Mouse (Mus musculus): ENCODE data around the gene Cox7a2. TPM values are rescaled to one million over a fixed set of nuclear protein-coding genes. Genes with fewer than 3 reads are reported as not detected.

Gene Cox7a2
- polyA plus RNA-seq, 1 experiment from 2014 or later, result 634 TPM

DNA sequence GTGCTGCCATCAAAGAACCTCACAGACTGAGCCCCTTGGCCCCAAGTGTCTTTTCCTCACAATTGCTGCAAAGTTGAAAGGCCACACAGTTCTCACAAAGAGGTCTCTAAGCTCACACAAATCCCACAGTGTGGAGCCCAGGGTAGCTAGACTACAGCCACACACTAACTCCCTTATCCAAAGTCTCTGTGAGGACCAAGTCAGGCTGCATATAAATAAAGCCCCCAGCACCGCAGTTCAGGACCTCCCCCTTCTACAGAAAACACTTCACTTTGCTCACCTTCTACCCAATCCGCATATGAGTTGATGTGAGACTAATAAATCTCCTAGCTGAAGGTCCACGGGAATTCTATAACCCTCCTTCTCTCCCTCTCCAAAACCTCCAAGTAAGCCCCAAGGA lies 24.8 kb upstream of the Cox7a2 start:
- ATAC-seq (no peak), DNase-seq (ENCODE audit: low spot score) (no peak)
- 50% methylated on average over 3 of the region's 3 CpGs for WGBS
- H3K27me3 ChIP-seq (replicated peaks; ENCODE audit: insufficient read depth, low read length), result no peaks in the 10 kb centered on the region
- no peaks in the 10 kb centered on the region for H3K9me3 ChIP-seq (ENCODE audit: low read length)
- no peak overlapping the region for H3K9ac ChIP-seq (replicated peaks; ENCODE audit: low read depth)
- no peak overlapping the region for H3K27ac ChIP-seq (ENCODE audit: low read length)
- no peaks in the 10 kb centered on the region for H3K36me3 ChIP-seq (ENCODE audit: insufficient read depth, low read length)
- no peak overlapping the region for H3K4me2 ChIP-seq (replicated peaks; ENCODE audit: low read depth, low read length)
- H3K4me3 ChIP-seq (ENCODE audit: low read depth, low read length), result no peak overlapping the region
- H3K4me1 ChIP-seq (ENCODE audit: insufficient read depth, low read depth, low read length), result peaks cover 4% of the 10 kb centered on the region; the same call in 1 of the 2 replicates
- TF ChIP-seq CTCF (IDR thresholded peaks at IDR 0.05) (no peak), EP300 (IDR thresholded peaks at IDR 0.05) (no peak)

DNA sequence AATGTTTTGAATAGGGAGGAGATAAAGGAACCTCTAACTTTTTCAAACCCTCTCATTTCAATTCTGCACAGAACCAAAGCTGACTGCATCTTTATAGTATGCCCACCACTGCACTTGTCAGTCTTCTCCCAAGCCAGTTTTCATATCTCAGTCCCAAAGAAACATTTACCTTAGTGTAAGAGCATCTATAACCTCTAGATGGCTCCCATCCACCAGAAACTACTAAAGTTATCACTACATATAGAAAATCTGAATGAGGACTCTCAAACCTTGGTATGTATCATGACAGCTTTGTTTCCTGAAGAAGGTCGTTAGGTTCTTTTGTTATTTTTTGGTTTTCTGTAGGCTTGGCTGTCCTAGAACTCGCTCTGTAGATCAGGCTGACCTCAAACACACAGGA lies 19.7 kb upstream of the Cox7a2 start:
- no peaks in the 10 kb centered on the region for H3K9me3 ChIP-seq (ENCODE audit: low read length)
- TF ChIP-seq EP300 (IDR thresholded peaks at IDR 0.05), result no peak
- peak; percentile 55 for TF ChIP-seq CTCF (IDR thresholded peaks at IDR 0.05)
- no peak for ATAC-seq
- H3K4me1 ChIP-seq (ENCODE audit: insufficient read depth, low read depth, low read length), result no peaks in the 10 kb centered on the region
- H3K4me3 ChIP-seq (ENCODE audit: low read depth, low read length), result no peak overlapping the region
- DNase-seq (ENCODE audit: low spot score), result peak; percentile 51
- no peak overlapping the region for H3K9ac ChIP-seq (replicated peaks; ENCODE audit: low read depth)
- peaks cover 3% of the 10 kb centered on the region; the same call in 1 of the 2 replicates for H3K36me3 ChIP-seq (ENCODE audit: insufficient read depth, low read length)
- WGBS, result 67% methylated on average over 2 of the region's 2 CpGs
- no peak overlapping the region for H3K4me2 ChIP-seq (replicated peaks; ENCODE audit: low read depth, low read length)
- H3K27me3 ChIP-seq (replicated peaks; ENCODE audit: insufficient read depth, low read length), result no peaks in the 10 kb centered on the region
- H3K27ac ChIP-seq (ENCODE audit: low read length), result no peak overlapping the region

- 83% methylated on average over 5 of the region's 5 CpGs for WGBS
These were observed 7.4 kb upstream of the Cox7a2 start for GRCm38 (mm10) chr9:79766991-79767545.

GRCm38 (mm10) chr9:79765329-79765728 lies 5.7 kb upstream of the Cox7a2 start:
- TF ChIP-seq CTCF (IDR thresholded peaks at IDR 0.05) (no peak), EP300 (IDR thresholded peaks at IDR 0.05) (peak; percentile 66)
- Histone ChIP-seq H3K4me2 (replicated peaks; ENCODE audit: low read depth, low read length) (no peak overlapping the region), H3K9ac (replicated peaks; ENCODE audit: low read depth) (no peak overlapping the region), H3K9me3 (ENCODE audit: low read length) (no peaks in the 10 kb centered on the region), H3K27me3 (replicated peaks; ENCODE audit: insufficient read depth, low read length) (no peaks in the 10 kb centered on the region), H3K4me3 (ENCODE audit: low read depth, low read length) (no peak overlapping the region), H3K4me1 (ENCODE audit: insufficient read depth, low read depth, low read length) (peaks cover 9% of the 10 kb centered on the region; the same call in 1 of the 2 replicates), H3K36me3 (ENCODE audit: insufficient read depth, low read length) (0 out of 2 replicates have a peak, but pooled peaks cover under 1% of the 10 kb centered on the region), H3K27ac (ENCODE audit: low read length) (peak overlapping the region; percentile 66)
- ATAC-seq, result peak; percentile 80
- DNase-seq (ENCODE audit: low spot score), result peak; percentile 85
- 49% methylated on average over 4 of the region's 4 CpGs for WGBS

More at GRCm38 (mm10) chr9:79766991-79767545, 7.4 kb upstream of the Cox7a2 start:
- Histone ChIP-seq H3K4me2 (replicated peaks; ENCODE audit: low read depth, low read length) (no peak overlapping the region), H3K27ac (ENCODE audit: low read length) (no peak overlapping the region), H3K27me3 (replicated peaks; ENCODE audit: insufficient read depth, low read length) (no peaks in the 10 kb centered on the region), H3K9ac (replicated peaks; ENCODE audit: low read depth) (no peak overlapping the region), H3K4me3 (ENCODE audit: low read depth, low read length) (no peak overlapping the region), H3K9me3 (ENCODE audit: low read length) (no peaks in the 10 kb centered on the region), H3K36me3 (ENCODE audit: insufficient read depth, low read length) (0 out of 2 replicates have a peak, but pooled peaks cover 5% of the 10 kb centered on the region), H3K4me1 (ENCODE audit: insufficient read depth, low read depth, low read length) (0 out of 2 replicates have a peak, but pooled peaks cover 7% of the 10 kb centered on the region)
- DNase-seq (ENCODE audit: low spot score), result no peak
- no peak for ATAC-seq
- no peak for TF ChIP-seq EP300 (IDR thresholded peaks at IDR 0.05)
- no peak for TF ChIP-seq CTCF (IDR thresholded peaks at IDR 0.05)

DNA sequence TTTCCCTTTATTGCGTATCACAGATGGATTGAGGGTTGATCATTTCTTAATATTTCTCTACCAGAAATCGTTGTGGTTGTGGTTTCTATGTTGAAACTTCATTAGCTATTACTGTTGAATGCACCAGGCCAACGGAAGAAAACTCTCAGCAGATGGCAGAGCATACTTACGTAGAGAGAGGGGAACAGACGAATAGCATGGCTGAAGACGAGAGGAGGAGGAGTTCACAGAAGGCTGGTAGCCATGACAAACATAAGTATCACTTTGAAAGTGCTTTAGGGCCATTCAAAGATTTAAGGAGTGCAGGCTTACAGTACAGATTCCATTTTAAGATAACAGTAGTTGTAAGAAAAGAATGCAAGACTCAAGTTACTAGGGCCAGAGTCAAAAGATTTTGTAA lies 2.8 kb upstream of the Cox7a2 start:
- peak; percentile 69 for ATAC-seq
- Histone ChIP-seq H3K27me3 (replicated peaks; ENCODE audit: insufficient read depth, low read length) (no peaks in the 10 kb centered on the region), H3K27ac (ENCODE audit: low read length) (no peak overlapping the region), H3K4me1 (ENCODE audit: insufficient read depth, low read depth, low read length) (peaks cover 17% of the 10 kb centered on the region; the same call in 1 of the 2 replicates), H3K9ac (replicated peaks; ENCODE audit: low read depth) (no peak overlapping the region), H3K4me2 (replicated peaks; ENCODE audit: low read depth, low read length) (no peak overlapping the region), H3K4me3 (ENCODE audit: low read depth, low read length) (no peak overlapping the region), H3K9me3 (ENCODE audit: low read length) (no peaks in the 10 kb centered on the region), H3K36me3 (ENCODE audit: insufficient read depth, low read length) (no peaks in the 10 kb centered on the region)
- DNase-seq (ENCODE audit: low spot score), result peak; percentile 92
- peak; percentile 23; the same call in 1 of the 2 replicates for TF ChIP-seq CTCF (IDR thresholded peaks at IDR 0.05)
- TF ChIP-seq EP300 (IDR thresholded peaks at IDR 0.05), result peak; percentile 77
- WGBS, result 51% methylated on average over 6 of the region's 6 CpGs

DNA sequence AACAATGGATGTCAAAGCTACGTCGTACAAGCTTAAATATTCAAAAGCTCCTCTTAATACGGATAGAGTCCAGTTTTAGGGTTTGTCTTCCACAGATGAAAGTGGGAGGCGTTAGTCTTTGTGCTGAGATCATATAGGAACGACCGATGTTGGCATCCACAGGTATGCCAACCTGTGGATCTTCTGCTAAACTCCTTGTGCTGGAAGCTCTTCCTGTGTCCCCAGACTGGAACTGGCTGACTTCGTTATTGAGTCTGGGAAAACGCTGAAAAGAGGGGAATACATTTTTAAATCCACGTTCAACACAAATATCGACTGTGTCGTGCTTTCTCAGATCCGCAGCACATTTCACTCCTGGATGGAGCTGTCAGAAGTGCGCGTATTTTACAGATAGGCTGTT lies 398 bp upstream of the Cox7a2 start:
- ATAC-seq (peak; percentile 4), DNase-seq (ENCODE audit: low spot score) (no peak)
- H3K9me3 ChIP-seq (ENCODE audit: low read length), result no peaks in the 10 kb centered on the region
- TF ChIP-seq CTCF (IDR thresholded peaks at IDR 0.05), result no peak
- TF ChIP-seq EP300 (IDR thresholded peaks at IDR 0.05), result no peak
- WGBS, result 3% methylated on average over 14 of the region's 14 CpGs
- peak overlapping the region; percentile 83 for H3K27ac ChIP-seq (ENCODE audit: low read length)
- H3K27me3 ChIP-seq (replicated peaks; ENCODE audit: insufficient read depth, low read length), result no peaks in the 10 kb centered on the region
- H3K9ac ChIP-seq (replicated peaks; ENCODE audit: low read depth), result peak overlapping the region; percentile 65
- peak overlapping the region; percentile 88 for H3K4me3 ChIP-seq (ENCODE audit: low read depth, low read length)
- 0 out of 2 replicates have a peak, but pooled peaks cover 3% of the 10 kb centered on the region for H3K36me3 ChIP-seq (ENCODE audit: insufficient read depth, low read length)
- H3K4me1 ChIP-seq (ENCODE audit: insufficient read depth, low read depth, low read length), result peaks cover 13% of the 10 kb centered on the region; the same call in 1 of the 2 replicates
- H3K4me2 ChIP-seq (replicated peaks; ENCODE audit: low read depth, low read length), result peak overlapping the region; percentile 79

Data from lung, postnatal 0 days (tissue).